Mouse (Mus musculus): Measurements from ENCODE around the gene 2310061I04Rik. TPM values are rescaled to one million over a fixed set of nuclear protein-coding genes. Genes with fewer than 3 reads are reported as not detected.
"Not testable (repeated sequence)": the region's sequence is repeated elsewhere in the genome, so short reads cannot be mapped to it uniquely, and the experiment has no call there.

2310061I04Rik gene
- 22.7 and 23.3 TPM in 2 replicates for polyA plus RNA-seq (2014; fragmentation: Nextera tagmentation; extraction: Ambion mirVana)

DNA sequence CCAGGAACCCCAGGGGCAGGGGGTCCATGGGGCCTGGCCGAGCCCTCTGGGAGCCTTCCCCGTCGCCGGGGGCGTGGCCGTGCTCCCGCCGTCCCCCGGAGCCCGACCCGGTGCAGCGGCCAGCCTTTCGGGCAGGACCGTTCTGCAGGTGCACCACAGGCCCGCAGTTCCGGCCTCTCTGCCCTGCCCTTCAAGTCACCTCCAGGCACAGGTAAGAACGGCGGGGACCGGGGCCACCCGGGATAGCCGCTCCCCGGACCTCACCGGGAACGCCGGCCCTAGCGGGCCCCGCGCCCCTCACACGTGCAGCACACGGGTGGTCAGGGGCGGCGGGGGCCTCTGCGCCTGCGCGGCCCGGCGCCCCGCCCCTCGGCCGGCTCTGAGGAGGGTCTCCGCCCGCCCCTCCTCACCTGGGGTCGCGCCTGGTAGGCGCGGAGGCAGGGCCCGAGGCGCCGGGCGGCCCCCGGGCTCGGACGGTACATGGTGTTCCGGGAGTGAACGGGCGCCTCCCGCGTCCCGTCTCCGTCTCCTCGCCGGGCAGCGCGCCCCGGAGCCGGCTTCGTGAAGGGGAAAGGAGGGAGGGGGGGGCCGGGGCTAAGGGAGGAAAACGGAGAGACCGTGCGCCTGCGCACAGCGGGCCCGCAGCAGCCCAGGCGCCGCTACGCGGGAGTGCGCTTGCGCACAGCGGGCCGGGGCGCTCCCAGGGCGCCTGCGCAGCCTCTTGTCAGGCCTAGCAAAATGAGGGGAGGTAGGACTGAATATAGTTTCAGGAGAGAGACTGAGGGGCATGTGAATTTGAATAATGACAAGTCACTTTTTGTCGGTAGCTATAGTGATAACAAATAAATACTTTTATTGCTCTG is at the start of gene 2310061I04Rik:
Gene 2310061I04Rik, minus strand, starts transcription at position 651 of the 863 bp plus-strand sequence.
- peak within 1 kb of the TSS; percentile 86 for H3K27ac ChIP-seq (ENCODE audit: low read depth, low read length)
- ATAC-seq (ENCODE audit: low FRiP score) = peak; percentile 95
- H3K9me3 ChIP-seq (ENCODE audit: control insufficient read depth, low read length) = no peaks in the 10 kb centered on the region
- peak within 1 kb of the TSS; percentile 73 for H3K4me3 ChIP-seq (ENCODE audit: low read depth, low read length)
- H3K4me1 ChIP-seq (ENCODE audit: control insufficient read depth, insufficient read depth, low read length) = peaks cover 7% of the 10 kb centered on the region
- no peaks in the 10 kb centered on the region for H3K27me3 ChIP-seq (ENCODE audit: control insufficient read depth, insufficient read depth, low read length)
- peak; percentile 100 for DNase-seq (ENCODE audit: low spot score, missing footprints)
- H3K9ac ChIP-seq (ENCODE audit: low read length) = peak within 1 kb of the TSS; percentile 83
- peak within 1 kb of the TSS; percentile 100 for H3K4me2 ChIP-seq
- H3K36me3 ChIP-seq (ENCODE audit: control insufficient read depth, insufficient read depth, low read length) = peaks cover 12% of the 10 kb centered on the region
- WGBS = under 1% methylated on average over 80 of the region's 86 CpGs

- H3K36me3 ChIP-seq (ENCODE audit: control insufficient read depth, insufficient read depth, low read length) = no peaks in the 10 kb centered on the region
- H3K27ac ChIP-seq (ENCODE audit: low read depth, low read length) = no peak overlapping the region
- 46% methylated on average over 1 of the region's 1 CpGs for WGBS
- no peaks in the 10 kb centered on the region for H3K4me1 ChIP-seq (ENCODE audit: control insufficient read depth, insufficient read depth, low read length)
- no peak overlapping the region for H3K9ac ChIP-seq (ENCODE audit: low read length)
- H3K27me3 ChIP-seq (ENCODE audit: control insufficient read depth, insufficient read depth, low read length) = no peaks in the 10 kb centered on the region
- no peak overlapping the region for H3K4me2 ChIP-seq
- no peak overlapping the region for H3K4me3 ChIP-seq (ENCODE audit: low read depth, low read length)
- no peak for DNase-seq (ENCODE audit: low spot score, missing footprints)
- H3K9me3 ChIP-seq (ENCODE audit: control insufficient read depth, low read length) = no peaks in the 10 kb centered on the region
- ATAC-seq (ENCODE audit: low FRiP score) = no peak
Observed at GRCm38 (mm10) chr17:35939941-35940340, 42.7 kb upstream of the 2310061I04Rik start.

DNA sequence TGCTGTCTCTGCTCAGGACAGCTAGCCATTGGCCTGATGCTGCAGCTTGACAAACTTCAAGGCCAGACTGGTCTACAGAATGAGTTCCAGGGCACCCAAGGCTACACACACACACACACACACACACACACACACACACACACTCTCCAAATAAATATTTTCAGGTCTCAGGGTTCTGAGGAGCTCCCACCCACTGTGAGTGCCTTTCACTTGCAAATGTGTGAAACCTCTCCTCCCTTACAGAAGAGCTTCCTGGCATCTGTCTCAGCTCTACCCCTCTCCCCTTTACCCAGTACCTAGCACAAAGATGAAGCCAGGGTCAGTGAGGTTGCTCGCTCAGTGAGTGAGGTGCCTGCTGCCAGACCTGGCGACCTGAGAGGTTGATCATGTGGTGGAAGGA is 41.9 kb upstream of the 2310061I04Rik start:
- Histone ChIP-seq H3K9me3 (ENCODE audit: control insufficient read depth, low read length) (no peaks in the 10 kb centered on the region), H3K4me1 (ENCODE audit: control insufficient read depth, insufficient read depth, low read length) (no peaks in the 10 kb centered on the region), H3K27me3 (ENCODE audit: control insufficient read depth, insufficient read depth, low read length) (no peaks in the 10 kb centered on the region), H3K4me2 (no peak overlapping the region), H3K36me3 (ENCODE audit: control insufficient read depth, insufficient read depth, low read length) (no peaks in the 10 kb centered on the region), H3K4me3 (ENCODE audit: low read depth, low read length) (no peak overlapping the region), H3K9ac (ENCODE audit: low read length) (no peak overlapping the region), H3K27ac (ENCODE audit: low read depth, low read length) (no peak overlapping the region)
- 55% methylated on average over 2 of the region's 2 CpGs for WGBS
- ATAC-seq (ENCODE audit: low FRiP score) (no peak), DNase-seq (ENCODE audit: low spot score, missing footprints) (no peak)

DNA sequence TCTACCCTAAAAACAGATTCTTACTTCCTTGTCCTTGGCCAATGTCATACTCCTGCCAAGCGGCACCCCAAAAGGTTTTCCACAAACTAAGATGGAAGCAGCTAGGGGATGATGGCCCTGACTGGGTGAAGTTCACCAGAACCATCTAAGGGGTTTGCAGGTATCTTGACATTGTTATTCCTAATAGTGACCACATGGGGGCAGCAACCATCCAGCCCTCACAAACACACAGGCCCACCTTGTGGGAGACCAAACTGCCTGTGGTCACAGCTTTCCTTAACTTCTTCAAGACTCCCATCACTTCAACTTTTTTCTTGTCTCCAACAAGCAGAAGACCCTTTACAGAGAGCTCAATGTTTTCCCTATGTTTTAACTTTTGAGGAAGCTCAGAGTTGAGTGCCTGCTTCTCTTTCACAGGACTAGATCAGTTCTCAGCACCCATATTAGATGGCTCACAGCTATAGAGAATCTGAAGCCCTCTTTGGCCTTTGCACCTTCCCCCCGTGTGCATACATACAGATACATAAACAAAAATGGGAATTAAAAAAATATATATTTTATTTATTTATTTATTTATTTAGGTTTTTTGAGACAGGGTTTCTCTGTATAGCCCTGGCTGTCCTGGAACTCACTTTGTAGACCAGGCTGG is 40.6 kb upstream of the 2310061I04Rik start:
- no peaks in the 10 kb centered on the region for H3K27me3 ChIP-seq (ENCODE audit: control insufficient read depth, insufficient read depth, low read length)
- H3K4me2 ChIP-seq = no peak overlapping the region
- ATAC-seq (ENCODE audit: low FRiP score) (peak; percentile 33; the same call in 1 of the 2 replicates), DNase-seq (ENCODE audit: low spot score, missing footprints) (no peak)
- no peak overlapping the region for H3K9ac ChIP-seq (ENCODE audit: low read length)
- no peaks in the 10 kb centered on the region for H3K4me1 ChIP-seq (ENCODE audit: control insufficient read depth, insufficient read depth, low read length)
- H3K27ac ChIP-seq (ENCODE audit: low read depth, low read length) = no peak overlapping the region
- WGBS = 45% methylated on average over 2 of the region's 2 CpGs
- H3K9me3 ChIP-seq (ENCODE audit: control insufficient read depth, low read length) = no peaks in the 10 kb centered on the region
- H3K36me3 ChIP-seq (ENCODE audit: control insufficient read depth, insufficient read depth, low read length) = no peaks in the 10 kb centered on the region
- H3K4me3 ChIP-seq (ENCODE audit: low read depth, low read length) = no peak overlapping the region

DNA sequence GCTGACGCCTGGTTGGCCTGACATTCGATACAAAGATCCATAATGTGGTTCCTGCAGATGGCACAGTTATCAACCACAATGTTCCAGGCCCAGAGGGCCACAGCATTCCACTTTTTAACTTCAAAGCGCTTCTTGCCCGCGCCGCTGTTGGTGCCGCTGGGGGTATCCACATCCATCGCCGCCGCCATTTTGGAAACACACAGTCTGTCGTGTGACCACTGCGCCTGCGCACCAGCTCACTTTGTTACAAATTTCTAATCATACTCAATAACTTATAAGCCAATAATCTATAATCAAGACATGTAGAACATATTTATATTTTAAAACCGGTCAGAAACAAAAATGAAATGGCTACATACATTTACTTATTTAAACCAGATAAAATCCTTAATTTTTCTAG is 38.5 kb upstream of the 2310061I04Rik start:
- H3K9ac ChIP-seq (ENCODE audit: low read length); H3K4me1 ChIP-seq (ENCODE audit: control insufficient read depth, insufficient read depth, low read length); H3K27ac ChIP-seq (ENCODE audit: low read depth, low read length); H3K4me2 ChIP-seq; H3K4me3 ChIP-seq (ENCODE audit: low read depth, low read length); H3K9me3 ChIP-seq (ENCODE audit: control insufficient read depth, low read length); H3K36me3 ChIP-seq (ENCODE audit: control insufficient read depth, insufficient read depth, low read length); H3K27me3 ChIP-seq (ENCODE audit: control insufficient read depth, insufficient read depth, low read length); DNase-seq (ENCODE audit: low spot score, missing footprints); ATAC-seq (ENCODE audit: low FRiP score): not testable (repeated sequence)
- 89% methylated on average over 14 of the region's 14 CpGs for WGBS

GRCm38 (mm10) chr17:35932608-35933007 is 35.4 kb upstream of the 2310061I04Rik start:
- Histone ChIP-seq H3K27me3 (ENCODE audit: control insufficient read depth, insufficient read depth, low read length) (no peaks in the 10 kb centered on the region), H3K4me2 (no peak overlapping the region), H3K4me3 (ENCODE audit: low read depth, low read length) (no peak overlapping the region), H3K9me3 (ENCODE audit: control insufficient read depth, low read length) (no peaks in the 10 kb centered on the region), H3K4me1 (ENCODE audit: control insufficient read depth, insufficient read depth, low read length) (no peaks in the 10 kb centered on the region), H3K9ac (ENCODE audit: low read length) (no peak overlapping the region), H3K36me3 (ENCODE audit: control insufficient read depth, insufficient read depth, low read length) (peaks cover 26% of the 10 kb centered on the region), H3K27ac (ENCODE audit: low read depth, low read length) (no peak overlapping the region)
- WGBS = 98% methylated on average over 4 of the region's 4 CpGs
- no peak for DNase-seq (ENCODE audit: low spot score, missing footprints)
- ATAC-seq (ENCODE audit: low FRiP score) = no peak

- 95% methylated on average over 12 of the region's 12 CpGs for whole genome bisulfite sequencing
- Histone ChIP-seq H3K9me3 (ENCODE audit: control insufficient read depth, low read length) (no peaks in the 10 kb centered on the region), H3K4me3 (ENCODE audit: low read depth, low read length) (no peak overlapping the region), H3K27me3 (ENCODE audit: control insufficient read depth, insufficient read depth, low read length) (no peaks in the 10 kb centered on the region), H3K27ac (ENCODE audit: low read depth, low read length) (no peak overlapping the region), H3K4me1 (ENCODE audit: control insufficient read depth, insufficient read depth, low read length) (no peaks in the 10 kb centered on the region), H3K4me2 (no peak overlapping the region), H3K9ac (ENCODE audit: low read length) (no peak overlapping the region), H3K36me3 (ENCODE audit: control insufficient read depth, insufficient read depth, low read length) (peaks cover 34% of the 10 kb centered on the region)
- no peak for ATAC-seq (ENCODE audit: low FRiP score)
- no peak for DNase-seq (ENCODE audit: low spot score, missing footprints)
Observed at GRCm38 (mm10) chr17:35930627-35931026, 33.4 kb upstream of the 2310061I04Rik start.

DNA sequence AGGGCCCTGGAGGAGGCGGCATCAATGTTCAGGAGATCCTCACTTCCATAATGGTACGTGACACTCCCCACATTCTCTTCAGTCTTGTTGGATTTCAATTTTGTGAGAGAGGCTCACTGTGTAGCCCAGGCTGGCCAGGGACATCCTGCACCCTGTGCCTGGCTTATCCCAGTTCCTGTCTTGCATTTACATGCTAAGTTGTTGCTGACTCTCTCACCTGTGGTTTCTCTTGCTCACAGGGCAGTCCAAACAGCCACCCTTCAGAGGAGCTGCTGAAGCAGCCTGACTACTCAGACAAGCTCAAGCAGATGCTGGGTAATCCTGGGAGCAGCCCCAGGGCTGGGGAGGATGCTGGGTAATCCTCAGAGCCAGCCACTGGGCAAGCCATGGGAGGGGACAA is 32.3 kb upstream of the 2310061I04Rik start:
- Histone ChIP-seq H3K4me2 (no peak overlapping the region), H3K36me3 (ENCODE audit: control insufficient read depth, insufficient read depth, low read length) (peaks cover 41% of the 10 kb centered on the region), H3K9ac (ENCODE audit: low read length) (no peak overlapping the region), H3K27me3 (ENCODE audit: control insufficient read depth, insufficient read depth, low read length) (no peaks in the 10 kb centered on the region), H3K9me3 (ENCODE audit: control insufficient read depth, low read length) (no peaks in the 10 kb centered on the region), H3K4me3 (ENCODE audit: low read depth, low read length) (no peak overlapping the region), H3K27ac (ENCODE audit: low read depth, low read length) (no peak overlapping the region), H3K4me1 (ENCODE audit: control insufficient read depth, insufficient read depth, low read length) (no peaks in the 10 kb centered on the region)
- ATAC-seq (ENCODE audit: low FRiP score) (no peak), DNase-seq (ENCODE audit: low spot score, missing footprints) (no peak)
- 100% methylated on average over 2 of the region's 2 CpGs for WGBS

DNA sequence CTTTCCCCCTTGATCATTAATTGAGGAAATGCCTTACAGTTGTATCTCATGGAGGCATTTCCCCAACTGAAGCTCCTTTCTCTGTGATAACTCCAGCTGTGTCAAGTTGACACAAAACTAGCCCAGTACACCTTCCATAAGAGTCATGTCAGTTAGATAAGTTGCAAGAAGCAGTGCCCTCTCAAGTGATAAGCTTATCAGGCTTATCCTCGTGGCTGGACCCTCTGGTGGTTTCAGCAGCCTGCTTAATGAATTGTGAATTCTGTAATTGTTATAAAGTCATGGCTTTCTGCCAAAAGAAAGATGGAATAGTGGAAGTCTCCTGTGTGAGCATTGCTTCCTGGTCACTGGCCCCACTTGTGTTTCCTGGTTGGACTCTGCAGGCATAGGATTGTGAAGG is 30.2 kb upstream of the 2310061I04Rik start:
- 91% methylated on average over 1 of the region's 1 CpGs for WGBS
- Histone ChIP-seq H3K4me1 (ENCODE audit: control insufficient read depth, insufficient read depth, low read length) (no peaks in the 10 kb centered on the region), H3K9ac (ENCODE audit: low read length) (no peak overlapping the region), H3K4me2 (no peak overlapping the region), H3K9me3 (ENCODE audit: control insufficient read depth, low read length) (no peaks in the 10 kb centered on the region), H3K4me3 (ENCODE audit: low read depth, low read length) (no peak overlapping the region), H3K27me3 (ENCODE audit: control insufficient read depth, insufficient read depth, low read length) (no peaks in the 10 kb centered on the region), H3K27ac (ENCODE audit: low read depth, low read length) (no peak overlapping the region), H3K36me3 (ENCODE audit: control insufficient read depth, insufficient read depth, low read length) (peaks cover 53% of the 10 kb centered on the region)
- DNase-seq (ENCODE audit: low spot score, missing footprints) = no peak
- ATAC-seq (ENCODE audit: low FRiP score) = no peak

All from midbrain, embryonic 11.5 days (tissue).